Mouse (Mus musculus) mouse embryonic stem cell (cell line): ENCODE measurements around the gene Lrrc8a.

Experiments used
- in situ Hi-C, 2 experiments: fragments of 300-500 bp; cut with MboI; formaldehyde crosslinking; loops; 1 replicate in 1 of 2; 3 replicates in 1 of 2; pipeline ENCODE4 v1.14.3; 2019 to 2020; ENCODE audit warnings: low sequenced_read_pairs in 2 of 2, low pct_unique_long_range_greater_than_20kb in 1 of 2, mixed read lengths in 1 of 2; ENCODE audit not compliant: unreplicated experiment in 1 of 2

The Lrrc8a gene

DNA sequence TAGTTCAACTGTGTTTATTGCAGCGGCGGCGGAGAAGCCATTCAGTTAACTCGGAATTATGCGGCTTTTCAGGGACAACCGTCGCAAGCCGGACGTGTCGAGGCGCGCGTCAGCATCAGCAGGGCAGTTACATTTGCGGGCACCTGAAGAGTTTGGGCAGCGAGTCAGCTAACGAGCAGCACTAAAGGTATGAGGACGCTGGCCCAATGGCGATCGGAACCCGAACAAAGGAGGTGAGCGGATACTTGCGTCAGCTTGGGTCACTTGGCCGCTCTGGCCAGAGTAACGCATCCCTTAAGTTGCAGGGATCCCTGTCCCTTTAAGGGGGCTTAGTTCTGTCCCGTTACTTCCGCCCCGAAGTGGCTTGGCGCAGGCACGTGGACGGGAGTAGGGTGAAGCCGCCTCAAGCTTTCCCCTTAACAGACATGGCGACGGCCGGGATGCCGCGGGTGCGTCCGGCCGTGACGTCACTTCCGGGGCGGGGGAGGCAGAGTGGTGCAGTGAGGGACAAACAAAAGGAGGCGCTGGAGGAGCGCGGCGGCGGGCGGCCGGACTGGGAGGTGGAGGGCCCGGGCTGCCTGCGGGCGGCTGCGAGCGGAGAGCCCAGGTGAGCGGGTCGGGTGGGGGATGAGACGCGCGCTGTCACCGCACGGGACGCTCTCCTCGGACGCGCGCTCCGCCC lies at the start of gene Lrrc8a:
Gene Lrrc8a, plus strand, starts transcription at position 517 of the 682 bp plus-strand sequence.
- in situ Hi-C loops, result no loop called here

GRCm38 (mm10) chr2:30191790-30192580 lies 45.5 kb upstream of the Lrrc8a start:
- in situ Hi-C loops, result loop anchor here in 1 of 2 experiments (5.0 kb wide), 1 partner anchor 90 kb away; the partner anchor contains the start of gene Gm28038

DNA sequence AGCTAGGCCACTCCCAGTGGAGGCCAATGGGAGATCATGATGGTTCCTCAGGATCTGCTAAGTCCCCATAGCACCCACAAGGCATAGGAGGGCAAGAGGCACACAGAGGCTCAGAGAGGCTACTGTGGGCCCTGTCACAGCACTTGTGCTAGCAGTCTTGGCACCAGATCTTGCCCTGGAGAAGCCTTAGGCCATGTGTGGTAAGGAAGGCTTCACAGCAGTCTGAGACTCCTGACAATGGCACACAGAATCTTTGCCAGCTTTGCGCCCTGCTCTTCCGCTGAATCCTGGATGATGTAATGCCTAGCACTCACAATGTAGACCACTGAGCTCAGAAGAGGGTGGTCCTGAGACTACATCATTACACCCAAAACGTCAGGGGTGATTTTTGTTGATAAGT lies 42.9 kb upstream of the Lrrc8a start:
- in situ Hi-C loops, result loop anchor here in 1 of 2 experiments (5.0 kb wide), 1 partner anchor 88 kb away; the partner anchor contains the start of gene Gm28038

DNA sequence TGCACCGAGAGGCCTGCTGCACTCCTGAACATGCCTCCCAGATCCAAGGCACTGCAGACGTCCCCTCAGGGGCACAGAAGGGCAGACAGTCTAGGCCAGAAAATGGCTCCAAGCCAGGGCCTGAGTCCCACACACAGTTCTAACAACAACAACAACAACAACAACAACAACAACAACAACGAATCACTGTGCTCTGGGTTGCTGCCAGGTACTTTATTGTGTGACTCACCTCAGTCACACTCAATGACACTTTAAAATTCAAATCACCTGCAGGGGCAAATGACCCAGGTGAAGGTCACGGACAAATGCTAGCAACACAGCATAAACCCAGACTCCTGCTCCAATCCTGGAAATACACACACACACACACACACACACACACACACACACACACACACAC lies 39.5 kb upstream of the Lrrc8a start:
- in situ Hi-C loops, result no loop called here

- in situ Hi-C loops, result no loop called here
Measured at GRCm38 (mm10) chr2:30199984-30200383, 37.5 kb upstream of the Lrrc8a start.

DNA sequence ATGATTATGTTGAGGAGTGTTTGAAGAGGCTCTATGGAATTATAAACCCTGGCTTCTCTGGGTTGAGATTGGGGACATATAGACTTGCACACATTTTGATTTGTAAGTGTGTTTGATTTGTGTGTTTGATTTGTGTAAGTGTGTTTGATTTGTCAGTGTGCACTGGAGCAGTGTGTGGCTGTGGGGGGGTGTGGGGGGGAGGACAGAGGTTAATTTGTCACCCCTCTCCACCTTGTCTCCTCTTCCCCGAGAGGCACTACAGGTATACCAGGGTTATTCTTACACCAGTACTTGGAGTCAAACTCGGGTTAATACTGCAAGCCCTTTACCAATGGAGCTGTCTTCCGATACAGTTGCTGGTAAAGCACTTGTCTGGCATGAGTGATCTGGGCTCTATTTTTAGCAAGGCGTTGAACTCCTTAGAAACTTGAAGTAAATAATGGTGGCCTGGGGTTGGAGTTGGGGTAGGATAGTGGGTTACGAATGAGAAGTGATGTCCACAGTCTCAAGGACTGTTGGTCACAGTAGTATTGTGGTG lies 37.1 kb upstream of the Lrrc8a start:
- in situ Hi-C loops, result no loop called here

DNA sequence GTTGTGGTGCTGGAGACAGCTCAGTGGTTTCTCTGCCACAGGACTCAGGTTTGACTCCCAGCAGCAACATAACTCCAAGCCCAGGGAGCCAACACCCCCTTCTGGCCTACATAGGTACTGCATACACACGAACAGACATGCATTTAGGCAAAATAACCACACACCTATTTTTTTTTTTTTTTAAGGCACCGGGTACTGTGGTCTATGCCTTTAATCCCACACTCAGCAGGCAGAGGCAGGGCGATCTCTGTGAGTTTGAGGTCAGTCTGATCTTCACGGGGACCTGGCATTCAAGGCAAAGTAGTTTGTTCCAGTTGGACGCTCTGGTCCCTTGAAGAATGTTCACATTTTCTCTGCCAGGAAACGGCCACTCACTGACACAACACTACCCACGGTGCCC lies 34.1 kb upstream of the Lrrc8a start:
- in situ Hi-C loops, result no loop called here

GRCm38 (mm10) chr2:30205255-30205628 lies 32.3 kb upstream of the Lrrc8a start:
- in situ Hi-C loops, result loop anchor here in 1 of 2 experiments (5.0 kb wide), 2 partner anchors 33 to 37 kb away; partner anchors contain the start of genes Endog and Gm28035

DNA sequence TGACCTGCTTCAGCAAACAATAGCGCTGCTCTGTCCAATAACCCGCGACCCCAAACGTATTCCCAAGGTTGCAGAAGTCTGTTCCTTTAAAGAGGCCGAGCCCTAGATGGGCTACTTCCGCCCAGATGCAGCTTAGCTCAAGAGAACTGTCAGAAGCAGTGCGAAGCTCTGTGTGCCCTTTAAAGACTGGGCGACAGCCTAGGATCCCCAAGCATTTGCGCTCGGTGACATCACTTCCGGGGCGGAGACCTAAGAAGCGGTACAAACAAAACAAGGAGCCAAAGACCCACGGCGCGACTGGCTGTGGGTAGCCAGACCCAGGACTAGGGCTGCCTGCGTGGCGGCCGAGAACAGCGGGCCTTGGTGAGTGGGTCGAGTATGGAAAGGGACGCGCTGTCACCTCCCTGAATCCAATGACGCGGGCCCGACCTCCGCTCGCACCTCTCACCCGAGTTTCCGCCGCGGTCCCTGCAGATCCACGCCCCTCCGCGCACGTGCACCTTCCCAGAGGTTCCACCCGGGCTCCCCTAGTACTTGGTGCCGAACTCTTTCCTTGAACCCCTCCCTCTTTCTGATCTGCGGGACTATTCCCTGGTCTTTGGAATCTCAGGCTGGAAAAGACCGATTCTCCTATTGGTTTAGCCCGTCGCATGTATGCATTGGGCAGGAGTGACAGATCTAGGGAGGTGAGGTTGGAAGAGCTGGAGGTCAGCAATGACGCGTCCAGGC lies 31.7 kb upstream of the Lrrc8a start, which contains the start of gene Kyat1:
Gene Kyat1, minus strand, starts transcription at position 219 of the 729 bp plus-strand sequence.
- in situ Hi-C loops, result loop anchor here in 1 of 2 experiments (5.0 kb wide), 2 partner anchors 33 to 37 kb away; partner anchors contain the start of genes Endog and Gm28035

DNA sequence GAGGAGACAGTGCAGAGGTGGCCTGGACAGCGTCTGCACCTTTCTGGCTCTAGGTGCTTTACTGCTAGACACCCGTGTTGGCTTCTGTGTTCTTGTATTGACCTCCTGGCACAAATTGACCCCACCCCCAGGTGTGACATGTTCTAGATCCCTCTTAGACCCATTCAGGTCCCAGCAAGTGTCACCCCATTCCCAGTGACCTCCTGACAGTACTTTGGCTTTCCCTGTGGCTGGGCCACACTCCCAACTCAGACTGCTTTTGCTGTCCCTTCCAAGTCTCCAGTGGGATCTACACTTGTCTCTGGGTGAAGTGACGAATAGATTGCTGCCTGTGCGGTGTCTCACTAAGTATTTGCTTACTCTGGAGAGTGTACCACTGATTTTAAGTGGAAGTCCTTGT lies 30.1 kb upstream of the Lrrc8a start:
- in situ Hi-C loops, result loop anchor here in 1 of 2 experiments (5.0 kb wide), 2 partner anchors 35 kb away; partner anchors contain the start of genes Endog and Gm28035

DNA sequence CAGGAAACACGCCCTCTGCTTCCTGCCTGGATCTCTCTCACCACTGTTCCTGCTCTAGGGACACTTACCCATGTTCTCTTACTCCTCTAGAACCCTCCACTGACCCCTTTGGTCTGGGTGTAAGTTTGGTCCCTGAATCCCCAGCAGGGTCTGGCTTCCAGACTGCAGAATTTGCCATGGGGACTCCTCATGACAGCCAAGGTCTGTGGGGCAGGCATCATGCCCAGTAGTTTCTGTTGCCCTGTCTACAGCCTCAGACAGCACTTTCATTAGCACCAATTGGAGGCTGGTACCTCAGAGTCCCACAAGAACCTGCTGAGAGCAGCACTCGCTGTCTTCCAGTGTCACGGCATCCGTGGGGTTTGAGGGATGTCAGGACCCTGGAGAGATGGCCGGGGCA lies 29.6 kb upstream of the Lrrc8a start:
- in situ Hi-C loops, result loop anchor here in 1 of 2 experiments (5.0 kb wide), 2 partner anchors 34 to 36 kb away; partner anchors contain the start of genes Endog and Gm28035

- in situ Hi-C loops, result no loop called here
Measured at GRCm38 (mm10) chr2:30211408-30212168, 25.9 kb upstream of the Lrrc8a start.

DNA sequence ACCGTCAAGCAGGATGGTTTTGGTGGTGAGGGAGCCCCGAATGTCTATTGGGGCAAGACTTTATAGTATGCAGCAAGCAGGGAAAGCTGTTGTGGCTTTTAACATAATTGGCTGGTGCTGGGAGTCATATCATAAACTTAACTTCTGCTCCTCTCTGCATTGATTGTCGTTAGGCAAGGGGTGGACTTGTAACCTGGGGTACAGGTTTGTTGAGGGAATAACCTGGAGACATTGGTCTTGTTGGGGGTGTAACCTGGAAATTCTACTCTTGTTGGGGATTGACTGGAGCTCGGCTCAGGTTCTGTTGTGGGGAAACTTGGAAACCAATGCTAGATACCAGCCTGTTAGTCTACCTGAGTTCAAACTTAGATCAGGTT lies 25.4 kb upstream of the Lrrc8a start:
- in situ Hi-C loops, result no loop called here

DNA sequence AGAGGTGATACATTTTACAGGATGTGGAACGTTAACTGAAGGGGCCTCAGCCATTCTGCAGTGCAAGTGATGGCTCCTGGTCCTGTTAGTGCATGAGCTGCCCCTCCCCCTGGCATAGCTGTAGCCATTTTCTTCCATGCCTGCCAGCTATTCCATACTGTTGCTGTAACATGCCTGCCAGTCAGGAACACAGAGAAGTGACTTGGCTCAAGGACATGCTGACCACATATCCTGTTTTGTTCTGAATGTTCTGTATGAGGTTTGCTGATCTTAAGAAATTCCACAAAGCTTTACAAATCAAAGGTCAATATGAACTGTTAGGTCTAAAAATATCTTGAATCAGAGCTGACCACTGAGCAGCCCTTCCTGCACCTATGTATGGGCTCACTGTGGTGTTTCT lies 24.6 kb upstream of the Lrrc8a start:
- in situ Hi-C loops, result no loop called here

GRCm38 (mm10) chr2:30214745-30215144 lies 22.8 kb upstream of the Lrrc8a start:
- in situ Hi-C loops, result no loop called here

DNA sequence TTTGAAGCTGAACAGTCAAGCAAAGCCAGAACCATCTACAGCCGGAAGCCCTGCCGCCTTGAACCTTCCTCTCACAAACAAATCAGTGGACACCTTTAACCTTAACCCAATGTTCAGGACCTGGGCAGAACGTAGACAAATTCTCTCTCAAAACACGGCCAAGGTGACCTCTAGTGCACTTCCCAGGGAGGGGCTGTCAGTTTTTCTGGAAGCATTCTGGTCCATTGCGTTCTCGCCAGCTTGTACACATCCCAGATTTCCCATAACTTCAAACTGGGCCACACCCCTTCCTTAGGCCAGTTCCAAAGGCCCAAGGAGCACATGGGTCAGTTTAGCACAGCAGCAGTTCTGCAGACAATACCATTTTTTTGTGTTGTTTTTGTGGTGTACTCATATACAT lies 22.0 kb upstream of the Lrrc8a start:
- in situ Hi-C loops, result no loop called here

- in situ Hi-C loops, result no loop called here
Measured at GRCm38 (mm10) chr2:30216293-30216692, 21.2 kb upstream of the Lrrc8a start.

GRCm38 (mm10) chr2:30235593-30235992 lies 1.9 kb upstream of the Lrrc8a start:
- in situ Hi-C loops, result no loop called here
